Mouse (Mus musculus) gastrocnemius, postnatal 14 days (tissue): ENCODE data around the gene Atp10a. TPM values are rescaled to one million over a fixed set of nuclear protein-coding genes. Genes with fewer than 3 reads are reported as not detected.

Source experiments
- DNase-seq: peaks from one replicate; pipeline ENCODE4 v3.0.0; 2021; ENCODE audit warnings: mixed read lengths
- intact Hi-C: fragments of 180-260 bp; cut with DNase I; formaldehyde crosslinking; loops from one replicate; pipeline ENCODE4 v1.15.1; 2025; ENCODE audit warnings: low total_unique reads
- total RNA-seq, 2 experiments: library from RNA; stranded (reverse); gene quantifications; 2 replicates each; pipeline ENCODE4 v1.2.3; 2021

Atp10a gene
- total RNA-seq, 2 experiments from 2014 or later: 2.7 to 3.6 TPM

DNA sequence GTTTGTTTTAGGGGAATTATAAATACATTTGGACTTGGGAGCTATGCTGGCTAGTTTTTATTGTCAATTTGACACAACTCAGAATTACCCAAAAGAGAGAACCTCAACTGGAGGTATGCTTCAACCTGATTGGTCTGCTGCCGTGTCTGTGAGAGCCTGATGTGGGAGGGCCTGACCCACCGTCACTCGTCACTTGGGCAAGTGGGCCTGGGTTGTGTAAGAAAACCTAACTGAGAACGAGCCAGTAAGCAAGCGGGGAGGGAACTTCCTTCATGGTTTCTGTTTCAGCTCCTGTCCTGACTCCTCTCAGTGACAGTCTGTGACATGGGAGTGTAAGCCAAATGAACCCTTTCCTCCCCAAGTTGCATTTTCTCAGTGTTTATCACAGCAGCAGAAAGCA, 30.6 kb downstream of the Atp10a start:
- no peak for DNase-seq
- intact Hi-C loops: no loop called here

DNA sequence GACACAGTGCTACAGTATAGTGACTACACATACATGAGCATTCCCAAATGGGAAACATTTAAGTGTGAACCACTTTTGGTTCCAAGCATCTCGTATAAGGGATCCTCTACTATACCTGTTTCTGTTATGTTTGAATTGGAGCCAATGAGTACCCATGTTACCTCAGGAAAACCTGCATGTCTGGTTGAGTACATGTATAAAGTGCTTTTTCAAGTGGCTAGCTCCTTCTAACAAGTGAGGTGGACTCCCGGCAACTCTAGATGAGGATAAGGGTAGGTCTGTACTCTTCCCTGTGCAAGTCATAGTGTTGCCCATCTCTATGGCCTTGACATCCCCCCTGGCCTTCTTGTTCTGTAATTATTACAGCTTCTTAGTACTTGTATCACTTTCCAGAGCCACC, 31.0 kb downstream of the Atp10a start:
- intact Hi-C loops: no loop called here
- DNase-seq: no peak

DNA sequence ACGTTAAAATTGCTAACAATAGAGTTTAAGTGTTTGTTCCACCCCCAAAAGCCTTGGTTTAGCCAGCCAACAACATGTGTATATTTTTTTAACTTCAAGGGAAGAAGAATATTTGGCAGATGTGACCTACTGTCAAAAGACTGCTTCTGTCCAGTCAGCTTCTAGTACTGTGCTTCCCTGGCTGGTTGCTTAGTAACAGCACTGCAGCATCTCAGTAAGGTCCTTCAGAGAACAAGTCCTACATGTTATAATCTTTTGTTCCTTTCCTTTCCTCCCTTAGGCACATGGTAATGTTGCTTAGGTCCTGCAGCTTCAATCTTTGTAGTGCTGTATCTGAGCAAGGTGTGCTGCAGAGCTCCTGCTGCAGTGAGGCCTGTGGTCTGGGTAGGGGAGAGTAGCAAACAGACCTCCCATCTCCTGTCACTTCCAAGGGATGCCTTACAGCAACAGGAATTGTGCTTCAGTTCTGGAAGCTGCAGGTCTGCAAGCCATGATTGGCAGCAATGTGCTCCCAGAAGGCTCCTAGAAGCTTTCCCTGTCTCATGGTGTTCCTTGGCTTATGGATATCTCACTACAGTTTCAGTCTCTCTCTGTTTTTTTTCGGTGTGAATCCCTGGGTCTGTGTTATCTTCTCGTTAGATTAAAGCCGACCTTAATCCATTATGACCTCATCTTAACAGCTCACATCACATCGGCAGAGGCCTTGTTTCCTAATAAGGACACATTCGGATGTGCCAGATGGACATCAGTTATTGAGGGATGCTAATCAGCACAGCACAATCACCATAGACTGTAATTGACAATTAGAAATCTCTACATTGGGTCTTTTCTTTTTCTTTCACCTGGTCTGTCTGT, 34.3 kb downstream of the Atp10a start:
- intact Hi-C loops: no loop called here
- DNase-seq: no peak

DNA sequence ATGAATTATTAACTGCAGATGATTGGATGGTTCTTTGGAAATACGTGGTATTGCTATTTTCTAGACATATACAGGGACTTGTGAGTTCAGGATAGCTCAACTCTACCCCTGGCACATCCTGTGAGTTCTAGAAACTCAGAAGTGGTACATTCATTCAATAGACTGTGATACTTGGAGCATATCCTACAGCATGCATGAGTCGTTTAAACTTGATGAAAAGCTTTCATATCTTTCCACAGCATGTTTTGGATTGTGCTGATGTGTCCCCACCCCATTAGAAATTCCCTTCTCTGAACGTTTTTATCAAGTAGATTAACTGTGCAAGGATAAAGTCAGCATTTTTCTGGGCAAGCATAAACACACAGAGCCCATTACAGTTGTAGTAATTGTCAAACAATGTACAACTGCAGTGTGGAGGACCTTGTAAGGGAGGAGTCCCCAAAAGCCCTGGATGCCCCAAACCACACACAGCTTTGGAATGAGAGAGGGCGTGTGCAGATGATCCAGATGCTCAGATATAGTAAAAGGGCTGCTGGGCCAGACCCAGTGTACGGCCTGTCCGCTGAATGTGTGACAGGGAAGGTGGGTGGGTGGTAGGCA, 35.1 kb downstream of the Atp10a start:
- DNase-seq: no peak
- intact Hi-C loops: no loop called here

DNA sequence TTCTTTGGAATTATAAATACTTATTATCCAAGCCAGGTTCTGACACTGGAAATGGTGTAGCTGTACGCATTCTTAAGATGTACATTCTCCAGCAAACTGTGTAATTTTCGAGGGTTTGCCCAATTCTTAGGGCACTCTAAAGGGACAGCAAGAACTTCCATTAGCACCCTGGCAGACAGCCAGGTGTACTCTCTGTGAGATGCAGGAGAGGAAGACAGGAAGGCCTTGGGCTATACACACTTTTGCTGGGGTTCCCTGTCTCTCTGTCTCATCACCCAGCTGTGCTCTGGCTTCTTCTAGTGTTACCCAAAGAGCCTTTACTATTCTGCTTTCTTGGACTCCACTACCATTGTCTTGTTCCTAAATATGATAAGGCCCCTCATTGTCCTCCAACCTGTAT, 36.7 kb downstream of the Atp10a start:
- intact Hi-C loops: no loop called here
- DNase-seq: no peak

DNA sequence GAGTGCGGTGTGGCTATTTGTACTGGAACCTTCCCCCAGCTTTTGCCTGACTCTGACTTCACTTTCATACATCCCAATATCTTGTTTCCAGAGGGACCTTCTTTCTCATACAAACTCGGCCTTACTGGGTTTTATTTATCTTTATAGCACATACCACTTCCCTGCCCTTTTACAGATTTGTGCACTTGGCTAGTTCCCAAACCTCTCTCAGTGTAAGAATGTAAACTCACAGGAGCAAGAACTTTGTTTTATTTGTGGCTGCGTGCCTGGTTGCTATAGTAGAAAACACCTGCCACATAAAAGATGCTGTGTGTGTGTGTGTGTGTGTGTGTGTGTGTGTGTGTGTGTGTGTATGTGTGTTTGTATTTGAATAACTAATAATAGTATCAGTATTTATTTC, 37.4 kb downstream of the Atp10a start:
- intact Hi-C loops: no loop called here
- DNase-seq: no peak

DNA sequence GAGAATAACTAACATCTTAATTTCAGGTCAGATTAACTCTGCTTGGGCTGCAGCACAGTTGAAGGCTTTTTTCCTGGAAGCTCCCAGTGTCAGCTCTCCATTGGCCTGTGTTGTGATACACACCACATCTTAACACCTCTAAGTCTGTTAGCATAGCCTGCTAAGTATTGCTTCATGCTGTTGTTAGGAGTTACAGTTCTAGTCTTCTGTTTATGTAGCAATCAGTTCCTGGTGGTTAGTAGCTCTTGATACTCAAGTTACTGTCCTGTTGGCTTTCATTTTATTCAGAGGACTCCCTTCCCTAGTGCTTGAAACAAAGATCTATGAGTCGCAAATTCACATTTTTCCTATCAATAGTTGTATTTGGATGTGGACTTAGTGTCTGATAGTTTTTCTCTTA, 39.7 kb downstream of the Atp10a start:
- intact Hi-C loops: no loop called here
- no peak for DNase-seq

DNA sequence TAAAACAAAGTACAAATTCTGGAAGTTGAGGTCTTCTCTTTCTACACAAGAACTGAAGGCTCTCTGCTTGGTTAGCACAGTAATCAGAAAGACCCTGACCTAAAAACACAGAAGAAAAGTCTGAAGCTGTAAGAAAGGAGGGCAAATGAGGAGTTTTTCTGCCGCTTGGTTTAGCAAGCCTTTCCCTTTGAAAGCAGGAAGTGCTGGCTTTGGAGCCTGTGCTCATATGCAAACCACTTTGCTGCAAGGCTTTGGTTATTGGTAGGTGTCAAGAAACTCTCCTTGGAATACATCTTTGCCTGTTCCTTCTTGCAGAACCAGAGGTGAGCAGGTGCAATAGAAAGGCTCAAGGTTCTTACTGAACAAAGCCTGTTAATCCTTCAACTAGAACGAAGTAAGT, 41.1 kb downstream of the Atp10a start:
- no peak for DNase-seq
- intact Hi-C loops: no loop called here

DNA sequence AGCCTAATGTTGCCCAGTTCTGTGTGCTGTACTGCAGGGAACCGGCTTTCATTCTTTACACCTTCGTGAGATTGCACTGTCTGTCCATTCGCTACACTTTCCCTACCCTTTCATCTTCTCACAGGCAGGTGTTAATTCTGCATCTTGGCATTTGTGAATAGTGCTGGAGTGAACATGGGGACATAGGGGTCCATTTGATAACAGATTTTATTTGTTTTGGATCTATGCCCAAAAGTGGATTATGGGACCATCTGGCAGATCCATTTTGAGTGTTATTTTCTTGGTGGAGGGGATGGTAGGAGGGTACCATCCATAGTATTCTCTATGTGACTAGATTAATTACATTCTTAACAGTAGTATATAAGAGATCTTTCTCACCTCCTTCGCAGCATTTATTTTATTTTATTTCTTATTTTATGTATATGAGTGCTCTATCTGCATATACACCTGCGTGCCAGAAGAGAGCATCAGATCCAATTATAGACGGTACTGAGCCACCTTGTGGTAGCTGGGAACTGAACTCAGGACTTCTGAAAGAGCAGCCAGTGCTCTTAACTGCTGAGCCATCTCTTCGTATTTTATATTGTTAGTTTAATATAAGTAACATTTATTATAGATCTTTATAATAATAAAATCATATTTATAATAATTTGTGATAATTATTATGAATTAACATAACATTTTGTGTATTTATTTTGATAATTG, 42.9 kb downstream of the Atp10a start:
- DNase-seq: no peak
- intact Hi-C loops: no loop called here

DNA sequence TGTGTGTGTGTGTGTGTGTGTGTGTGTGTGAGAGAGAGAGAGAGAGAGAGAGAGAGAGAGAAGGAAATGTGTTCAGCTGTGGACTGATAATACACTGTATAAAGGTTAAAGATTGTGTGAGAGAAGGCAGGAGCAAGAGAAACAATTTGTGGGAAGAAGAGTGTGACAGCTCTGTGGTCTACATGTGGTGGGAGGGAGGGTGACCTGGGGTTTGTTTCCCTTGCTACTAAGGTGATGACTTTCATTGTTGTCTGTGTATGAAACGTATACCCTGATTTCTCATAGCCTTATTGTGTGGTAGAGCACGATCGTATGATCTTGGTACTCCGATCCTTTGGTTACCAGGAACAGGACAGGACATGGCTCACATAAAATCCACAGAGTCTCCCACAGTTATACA, 45.3 kb downstream of the Atp10a start:
- intact Hi-C loops: no loop called here
- no peak for DNase-seq

DNA sequence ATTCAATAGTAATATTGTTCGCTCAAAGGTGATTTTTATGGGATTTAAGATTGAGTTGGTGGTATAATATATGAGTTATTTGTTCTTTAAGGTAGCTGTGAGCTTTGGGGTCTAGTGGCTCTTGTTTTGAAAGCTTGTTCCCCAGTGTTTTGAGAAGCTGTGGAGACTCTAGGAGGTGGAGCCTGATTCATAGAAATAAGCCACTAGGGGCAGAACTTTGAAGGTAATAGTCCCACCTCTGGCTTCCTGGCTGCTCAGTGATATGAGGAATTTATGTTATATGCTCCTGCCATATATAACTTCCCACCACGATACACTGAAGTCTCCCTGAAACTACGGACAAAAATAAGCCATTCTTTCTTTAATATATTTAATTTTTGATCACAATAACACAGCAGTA, 49.2 kb downstream of the Atp10a start:
- no peak for DNase-seq
- intact Hi-C loops: no loop called here

DNA sequence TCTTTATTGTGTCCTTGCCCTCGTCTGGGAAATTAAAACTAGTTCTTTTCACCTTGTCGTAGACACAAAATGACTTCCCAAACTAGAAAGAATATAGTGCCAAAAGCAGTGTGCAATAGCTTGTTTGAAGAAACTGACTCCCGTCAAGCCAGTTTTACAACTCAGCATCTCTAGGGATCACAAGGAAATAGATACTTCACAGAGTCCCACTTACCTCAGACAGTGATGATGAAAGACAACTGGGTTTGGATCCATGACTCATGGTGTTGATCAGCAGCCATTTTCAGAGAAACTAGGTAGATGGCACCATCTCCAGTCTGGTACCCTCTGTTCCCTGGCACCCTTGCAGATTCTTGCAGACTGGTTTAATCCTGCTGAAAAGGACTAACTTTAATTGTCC, 53.3 kb downstream of the Atp10a start:
- no peak for DNase-seq
- intact Hi-C loops: no loop called here

DNA sequence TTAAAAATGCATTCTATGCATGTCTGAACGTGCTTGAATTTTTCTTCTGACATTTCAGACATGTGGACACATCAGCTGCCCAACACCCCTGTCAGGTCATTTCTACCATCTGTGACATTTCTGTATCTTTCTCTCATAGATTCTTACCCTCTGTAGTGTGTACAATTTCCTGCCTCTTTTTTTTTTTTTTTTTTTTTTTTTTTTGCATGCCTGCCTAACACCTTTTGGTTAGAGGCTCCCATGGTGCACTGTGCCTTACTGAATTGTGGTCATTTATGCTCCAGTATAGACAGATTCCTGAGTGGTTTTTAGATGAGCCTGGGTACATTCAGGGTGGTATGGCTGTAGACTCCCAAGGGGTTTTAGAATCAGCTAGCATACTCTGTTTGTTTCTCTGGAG, 54.3 kb downstream of the Atp10a start:
- intact Hi-C loops: no loop called here
- no peak for DNase-seq

DNA sequence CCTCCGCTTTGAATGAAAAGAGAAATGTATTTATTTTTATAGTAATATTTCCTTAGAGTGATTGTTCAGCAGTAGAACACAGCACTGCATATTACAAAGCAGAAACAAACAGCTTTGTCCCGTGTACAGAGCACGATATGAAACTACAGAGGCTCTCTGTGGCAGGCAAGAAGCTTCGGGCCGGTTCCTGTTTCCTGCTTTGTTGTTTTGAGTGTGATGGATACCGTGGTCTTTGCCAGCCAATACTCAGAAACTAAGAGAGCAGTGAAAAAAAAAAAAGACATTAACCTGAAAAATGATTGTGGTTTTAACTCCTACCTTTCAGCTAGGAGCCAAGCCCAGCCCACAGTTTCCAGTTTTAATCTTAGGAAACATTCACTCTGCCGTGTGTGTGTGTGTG, 55.8 kb downstream of the Atp10a start:
- no peak for DNase-seq
- intact Hi-C loops: no loop called here

DNA sequence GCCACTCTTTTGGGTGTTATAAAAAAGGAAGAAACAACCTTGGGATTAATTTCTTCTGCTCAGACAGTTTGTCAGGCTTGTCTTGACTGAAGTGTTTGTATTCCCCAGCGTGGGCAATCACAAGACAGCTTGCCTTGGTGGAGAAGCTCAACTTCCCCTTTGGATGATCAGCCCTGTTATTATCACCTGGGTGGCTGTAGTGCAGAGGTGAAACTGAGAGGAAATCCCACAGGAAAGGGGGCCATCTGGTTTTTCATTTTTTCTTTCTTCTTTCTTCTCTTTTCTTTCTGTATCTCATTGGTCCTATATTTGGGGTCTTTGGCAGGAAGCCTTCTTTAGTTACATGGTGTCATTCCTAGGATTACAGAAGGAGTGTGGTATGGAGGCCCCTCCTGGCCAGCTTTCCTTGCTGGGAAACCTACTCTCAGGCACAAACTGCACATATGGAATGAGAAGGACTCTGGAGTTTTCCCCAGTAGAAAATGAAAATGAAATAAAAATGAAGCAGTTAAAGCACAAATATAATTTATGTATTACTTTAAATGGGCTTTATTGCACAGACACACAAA, 59.7 kb downstream of the Atp10a start:
- no peak for DNase-seq
- intact Hi-C loops: no loop called here

DNA sequence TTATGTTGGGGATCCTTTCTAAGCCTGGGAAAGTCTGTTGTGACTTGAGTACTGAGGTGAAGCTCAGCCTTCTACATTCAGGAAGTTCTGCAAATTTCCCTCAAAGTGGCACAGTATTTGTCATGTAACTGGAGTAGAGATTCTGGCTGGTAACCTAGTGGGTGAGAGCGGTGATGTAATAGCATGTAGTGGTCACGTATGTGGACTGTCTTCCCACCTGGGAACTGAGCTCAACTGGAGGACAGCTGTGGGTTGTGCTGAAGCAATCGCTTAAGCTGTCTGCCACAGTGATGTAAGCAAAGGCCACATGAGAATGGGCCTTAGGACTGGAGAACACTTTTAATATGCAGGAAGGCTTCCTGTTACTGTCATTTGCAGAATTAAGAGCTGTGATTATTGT, 60.7 kb downstream of the Atp10a start:
- DNase-seq: no peak
- intact Hi-C loops: no loop called here

DNA sequence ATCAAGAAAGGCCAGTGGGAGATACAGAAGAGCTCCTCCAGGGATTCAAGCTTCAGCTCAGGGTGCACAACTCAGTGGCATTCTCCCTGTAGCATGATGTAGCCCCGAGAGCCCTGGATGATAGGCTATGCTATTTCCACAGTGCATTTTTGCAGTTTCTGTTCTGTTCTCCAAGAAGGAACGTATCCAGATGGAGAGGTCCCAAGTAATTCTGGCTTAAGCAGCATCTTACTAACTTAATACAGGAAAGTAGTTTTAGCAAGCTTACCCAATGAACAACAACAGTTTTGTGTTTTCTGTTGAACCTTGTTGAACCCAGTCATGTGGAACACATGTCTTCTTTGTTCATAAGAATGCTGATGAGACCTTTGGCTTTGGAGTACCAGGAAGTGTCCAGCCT, 62.6 kb downstream of the Atp10a start:
- DNase-seq: no peak
- intact Hi-C loops: no loop called here

DNA sequence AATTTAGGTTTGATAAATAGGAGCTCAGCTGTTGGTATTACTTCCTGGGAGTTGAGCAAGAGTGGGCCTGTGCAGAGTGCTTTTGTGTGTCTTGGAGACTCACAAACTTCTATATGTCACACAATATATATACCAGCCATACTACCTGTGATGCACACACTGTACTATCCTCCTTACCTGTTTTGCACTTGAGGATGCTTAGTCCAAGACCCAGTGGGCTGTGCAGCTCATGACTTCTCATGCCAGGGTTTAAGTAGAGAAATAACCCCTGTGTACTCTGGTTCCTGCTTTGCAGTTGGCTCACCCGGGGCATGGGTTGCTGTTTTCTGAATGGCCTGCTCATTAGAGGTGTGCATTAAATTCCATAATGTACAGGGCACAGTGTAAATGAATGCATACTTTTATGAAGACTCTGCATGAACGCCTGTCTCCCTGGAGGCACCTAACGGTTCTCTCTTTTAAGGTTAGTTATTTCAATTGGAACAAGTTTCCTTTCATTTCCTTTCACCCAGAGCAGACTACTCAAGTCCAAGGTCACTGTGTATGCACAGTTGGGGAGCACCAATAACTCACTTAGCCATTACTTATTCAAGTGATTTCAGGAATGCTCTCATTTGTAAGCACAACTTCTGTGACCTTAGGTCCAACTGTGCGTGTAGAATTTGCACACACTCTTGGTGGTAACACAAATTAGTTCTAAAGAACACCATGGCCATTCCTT, 63.4 kb downstream of the Atp10a start:
- no peak for DNase-seq
- intact Hi-C loops: no loop called here

DNA sequence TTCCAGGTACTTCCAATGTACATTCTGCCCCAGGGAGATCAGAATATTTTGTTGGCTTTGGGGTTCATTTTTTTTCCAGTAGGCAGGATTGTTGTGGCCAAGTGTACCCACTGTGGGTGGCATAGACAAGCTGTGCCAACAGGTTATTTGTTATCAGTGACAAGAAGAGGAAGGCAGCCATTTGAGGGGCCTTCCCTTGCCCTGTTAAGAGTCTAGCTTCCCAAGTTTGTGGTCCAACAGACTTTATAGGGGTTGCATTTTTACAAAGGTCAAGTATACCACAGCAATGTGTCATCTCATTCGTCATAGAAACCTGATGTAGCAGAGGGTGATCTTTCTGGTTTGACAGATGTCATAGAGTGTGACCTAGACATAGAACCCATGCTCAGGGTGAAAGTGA, 66.3 kb downstream of the Atp10a start:
- DNase-seq: no peak
- intact Hi-C loops: no loop called here

DNA sequence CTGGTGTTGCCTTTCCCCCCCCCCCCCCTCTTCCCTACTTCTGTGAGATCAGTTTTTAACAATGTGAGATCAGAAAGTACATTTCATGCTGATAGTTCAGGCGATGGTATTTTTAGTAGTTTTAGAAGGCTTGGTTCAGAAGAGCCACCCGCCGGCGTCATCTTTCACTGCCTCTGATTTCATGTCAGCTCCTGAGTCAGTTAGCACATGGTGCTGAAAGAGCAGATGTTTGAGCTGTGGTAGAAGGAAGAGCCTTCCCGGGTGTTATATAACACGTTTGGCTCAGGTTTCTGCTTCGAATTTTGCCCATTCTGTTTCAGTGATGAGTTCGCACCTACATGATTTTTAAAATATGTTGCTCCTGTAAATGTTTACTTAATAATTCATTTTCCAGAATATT, 74.2 kb downstream of the Atp10a start:
- intact Hi-C loops: no loop called here
- no peak for DNase-seq
